Mouse (Mus musculus): Measurements from ENCODE around the gene Ildr1. TPM values are rescaled to one million over a fixed set of nuclear protein-coding genes. Genes with fewer than 3 reads are reported as not detected.

Ildr1 gene
- total RNA-seq (2014; fragmentation: Nextera tagmentation): not detected in 2 replicates
- 0.27 TPM in 1 of 2 replicates, not detected in the other for total RNA-seq (2017)
- polyA plus RNA-seq (2012): not detected in 2 replicates

- Histone ChIP-seq H3K9me3 (replicated peaks) (no peaks in the 10 kb centered on the region), H3K27me3 (ENCODE audit: insufficient read depth, low read length) (peaks cover 6% of the 10 kb centered on the region; the same call in 1 of the 2 replicates), H3K36me3 (replicated peaks) (no peaks in the 10 kb centered on the region), H3K4me1 (ENCODE audit: insufficient read depth, low read depth, low read length) (no peaks in the 10 kb centered on the region), H3K4me3 (ENCODE audit: low read depth, low read length) (no peak within 1 kb of the TSS)
- DNase-seq (ENCODE audit: low spot score) (no peak), ATAC-seq (ENCODE audit: extremely low read depth, insufficient number of reproducible peaks, low FRiP score, poor library complexity, severe bottlenecking) (no peak)
- TF ChIP-seq GATA2 (IDR thresholded peaks at IDR 0.05; ENCODE audit: borderline replicate concordance, low read depth, low read length): no peak
- TF ChIP-seq GATA1 (IDR thresholded peaks at IDR 0.05; ENCODE audit: borderline replicate concordance, low read length): no peak
- no peak for TF ChIP-seq CTCF (IDR thresholded peaks at IDR 0.05; ENCODE audit: low read depth, low read length)
- no peak for TF ChIP-seq TAL1 (conservative IDR thresholded peaks at IDR 0.05; ENCODE audit: low read depth, low read length)
- TF ChIP-seq POLR2AphosphoS5 (IDR thresholded peaks at IDR 0.05; ENCODE audit: insufficient replicate concordance, low read depth, low read length): no peak
These were observed at the start of gene Ildr1 for GRCm38 (mm10) chr16:36693818-36694413. TSS of gene Ildr1 (plus strand) at chr16:36693978.

- no peaks in the 10 kb centered on the region for H3K36me3 ChIP-seq (replicated peaks)
- H3K4me1 ChIP-seq (ENCODE audit: insufficient read depth, low read depth, low read length): no peaks in the 10 kb centered on the region
- ATAC-seq (ENCODE audit: extremely low read depth, insufficient number of reproducible peaks, low FRiP score, poor library complexity, severe bottlenecking) (no peak), DNase-seq (ENCODE audit: low spot score) (no peak)
- H3K9me3 ChIP-seq (replicated peaks): no peaks in the 10 kb centered on the region
- no peak overlapping the region for H3K4me3 ChIP-seq (ENCODE audit: low read depth, low read length)
- TF ChIP-seq GATA1 (IDR thresholded peaks at IDR 0.05; ENCODE audit: borderline replicate concordance, low read length) (no peak), CTCF (IDR thresholded peaks at IDR 0.05; ENCODE audit: low read depth, low read length) (no peak), POLR2AphosphoS5 (IDR thresholded peaks at IDR 0.05; ENCODE audit: insufficient replicate concordance, low read depth, low read length) (no peak), GATA2 (IDR thresholded peaks at IDR 0.05; ENCODE audit: borderline replicate concordance, low read depth, low read length) (no peak), TAL1 (conservative IDR thresholded peaks at IDR 0.05; ENCODE audit: low read depth, low read length) (no peak)
- H3K27me3 ChIP-seq (ENCODE audit: insufficient read depth, low read length): no peaks in the 10 kb centered on the region
These were observed 48.7 kb upstream of the Ildr1 start for GRCm38 (mm10) chr16:36645124-36645523.

- TF ChIP-seq GATA2 (IDR thresholded peaks at IDR 0.05; ENCODE audit: borderline replicate concordance, low read depth, low read length) (no peak), POLR2AphosphoS5 (IDR thresholded peaks at IDR 0.05; ENCODE audit: insufficient replicate concordance, low read depth, low read length) (no peak), TAL1 (conservative IDR thresholded peaks at IDR 0.05; ENCODE audit: low read depth, low read length) (no peak), CTCF (IDR thresholded peaks at IDR 0.05; ENCODE audit: low read depth, low read length) (no peak)
- Histone ChIP-seq H3K4me1 (ENCODE audit: insufficient read depth, low read depth, low read length) (no peaks in the 10 kb centered on the region), H3K36me3 (replicated peaks) (no peaks in the 10 kb centered on the region), H3K9me3 (replicated peaks) (no peaks in the 10 kb centered on the region), H3K4me3 (ENCODE audit: low read depth, low read length) (no peak overlapping the region), H3K27me3 (ENCODE audit: insufficient read depth, low read length) (no peaks in the 10 kb centered on the region)
- ATAC-seq (ENCODE audit: extremely low read depth, insufficient number of reproducible peaks, low FRiP score, poor library complexity, severe bottlenecking) (no peak), DNase-seq (ENCODE audit: low spot score) (no peak)
These were observed 44.5 kb upstream of the Ildr1 start for GRCm38 (mm10) chr16:36649304-36649703.

DNA sequence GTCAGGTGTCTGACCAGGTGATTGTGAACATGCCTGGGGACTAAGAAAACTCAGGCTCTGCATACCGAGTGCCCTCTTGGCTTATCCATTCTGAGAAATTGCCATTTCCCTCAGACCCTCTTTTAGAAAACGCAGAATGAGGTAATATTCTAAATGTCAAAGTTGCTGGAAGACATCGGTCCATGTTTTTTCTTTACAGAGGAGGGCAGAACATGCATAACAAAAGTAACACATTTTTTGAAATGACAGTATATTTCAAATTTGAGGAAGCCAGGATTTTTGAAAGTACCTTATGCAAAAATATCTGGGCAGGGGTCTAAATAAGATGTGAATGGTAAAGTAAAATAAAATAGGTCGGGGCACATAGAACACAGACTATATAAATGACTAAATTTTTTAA, 43.3 kb upstream of the Ildr1 start:
- Histone ChIP-seq H3K4me1 (ENCODE audit: insufficient read depth, low read depth, low read length) (no peaks in the 10 kb centered on the region), H3K27me3 (ENCODE audit: insufficient read depth, low read length) (no peaks in the 10 kb centered on the region), H3K4me3 (ENCODE audit: low read depth, low read length) (no peak overlapping the region), H3K9me3 (replicated peaks) (no peaks in the 10 kb centered on the region), H3K36me3 (replicated peaks) (no peaks in the 10 kb centered on the region)
- DNase-seq (ENCODE audit: low spot score): no peak
- TF ChIP-seq GATA1 (IDR thresholded peaks at IDR 0.05; ENCODE audit: borderline replicate concordance, low read length): no peak
- no peak for TF ChIP-seq GATA2 (IDR thresholded peaks at IDR 0.05; ENCODE audit: borderline replicate concordance, low read depth, low read length)
- TF ChIP-seq POLR2AphosphoS5 (IDR thresholded peaks at IDR 0.05; ENCODE audit: insufficient replicate concordance, low read depth, low read length): no peak
- TF ChIP-seq TAL1 (conservative IDR thresholded peaks at IDR 0.05; ENCODE audit: low read depth, low read length): no peak
- TF ChIP-seq CTCF (IDR thresholded peaks at IDR 0.05; ENCODE audit: low read depth, low read length): no peak
- no peak for ATAC-seq (ENCODE audit: extremely low read depth, insufficient number of reproducible peaks, low FRiP score, poor library complexity, severe bottlenecking)

DNA sequence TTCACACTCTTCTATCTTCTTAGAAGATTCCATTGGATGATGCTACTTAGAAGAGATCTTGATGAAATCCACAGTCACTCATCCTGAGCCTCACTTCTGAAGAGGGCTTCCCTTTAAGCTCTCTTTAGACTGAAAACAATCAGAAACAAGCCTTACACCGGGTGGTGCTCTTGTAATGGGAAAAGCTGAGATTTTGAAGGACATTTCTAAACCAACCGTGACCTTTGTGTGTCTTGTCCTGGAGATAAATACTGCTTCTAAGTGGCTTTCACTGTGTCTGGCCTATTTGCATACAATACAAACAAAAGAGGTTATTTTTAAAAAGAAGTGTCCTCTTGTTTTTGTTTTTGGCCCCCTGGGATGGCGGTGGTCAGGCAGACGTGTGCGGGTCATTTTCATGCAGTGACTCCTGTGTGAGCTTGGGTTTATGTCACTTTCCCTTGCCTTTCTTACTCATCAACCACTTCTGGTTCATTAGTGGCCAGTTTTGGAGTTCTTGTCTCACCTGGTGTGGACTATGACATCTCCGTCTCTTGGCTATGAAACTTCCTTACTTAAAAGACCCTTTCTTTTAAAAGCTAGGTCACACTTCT, 42.5 kb upstream of the Ildr1 start:
- ATAC-seq (ENCODE audit: extremely low read depth, insufficient number of reproducible peaks, low FRiP score, poor library complexity, severe bottlenecking): no peak

GRCm38 (mm10) chr16:36655199-36655598, 38.6 kb upstream of the Ildr1 start:
- H3K4me3 ChIP-seq (ENCODE audit: low read depth, low read length): no peak overlapping the region
- H3K27me3 ChIP-seq (ENCODE audit: insufficient read depth, low read length): 0 out of 2 replicates have a peak, but pooled peaks cover 3% of the 10 kb centered on the region
- DNase-seq (ENCODE audit: low spot score): no peak
- ATAC-seq (ENCODE audit: extremely low read depth, insufficient number of reproducible peaks, low FRiP score, poor library complexity, severe bottlenecking): no peak
- no peak for TF ChIP-seq GATA1 (IDR thresholded peaks at IDR 0.05; ENCODE audit: borderline replicate concordance, low read length)
- no peak for TF ChIP-seq GATA2 (IDR thresholded peaks at IDR 0.05; ENCODE audit: borderline replicate concordance, low read depth, low read length)
- no peak for TF ChIP-seq TAL1 (conservative IDR thresholded peaks at IDR 0.05; ENCODE audit: low read depth, low read length)
- TF ChIP-seq CTCF (IDR thresholded peaks at IDR 0.05; ENCODE audit: low read depth, low read length): no peak
- no peak for TF ChIP-seq POLR2AphosphoS5 (IDR thresholded peaks at IDR 0.05; ENCODE audit: insufficient replicate concordance, low read depth, low read length)
- no peaks in the 10 kb centered on the region for H3K4me1 ChIP-seq (ENCODE audit: insufficient read depth, low read depth, low read length)
- H3K36me3 ChIP-seq (replicated peaks): no peaks in the 10 kb centered on the region
- H3K9me3 ChIP-seq (replicated peaks): no peaks in the 10 kb centered on the region

More for the DNA sequence above, 42.5 kb upstream of the Ildr1 start:
- no peak overlapping the region for H3K4me3 ChIP-seq (ENCODE audit: low read depth, low read length)
- DNase-seq (ENCODE audit: low spot score): no peak
- H3K4me1 ChIP-seq (ENCODE audit: insufficient read depth, low read depth, low read length): no peaks in the 10 kb centered on the region
- no peaks in the 10 kb centered on the region for H3K27me3 ChIP-seq (ENCODE audit: insufficient read depth, low read length)
- H3K9me3 ChIP-seq (replicated peaks): no peaks in the 10 kb centered on the region
- no peaks in the 10 kb centered on the region for H3K36me3 ChIP-seq (replicated peaks)
- TF ChIP-seq GATA2 (IDR thresholded peaks at IDR 0.05; ENCODE audit: borderline replicate concordance, low read depth, low read length) (no peak), TAL1 (conservative IDR thresholded peaks at IDR 0.05; ENCODE audit: low read depth, low read length) (no peak), CTCF (IDR thresholded peaks at IDR 0.05; ENCODE audit: low read depth, low read length) (no peak), POLR2AphosphoS5 (IDR thresholded peaks at IDR 0.05; ENCODE audit: insufficient replicate concordance, low read depth, low read length) (no peak), GATA1 (IDR thresholded peaks at IDR 0.05; ENCODE audit: borderline replicate concordance, low read length) (no peak)
